Mouse (Mus musculus) cerebellum, adult 9-11 months (tissue): ENCODE measurements around the gene Hivep1.
A peak's percentile ranks its signal among the peaks of the same experiment; 100 is the strongest.

ENCODE experiments used
- DNase-seq: peaks from one replicate; pipeline ENCODE4 v3.0.0; 2022

The Hivep1 gene

GRCm38 (mm10) chr13:42076751-42077302, 25.0 kb downstream of the Hivep1 start:
- no peak for DNase-seq

- DNase-seq = no peak
Observed at GRCm38 (mm10) chr13:42077629-42078028, 25.8 kb downstream of the Hivep1 start.

- no peak for DNase-seq
Observed at GRCm38 (mm10) chr13:42080131-42080916, 28.5 kb downstream of the Hivep1 start.

- DNase-seq = no peak
Observed at GRCm38 (mm10) chr13:42088339-42088738, 36.5 kb downstream of the Hivep1 start.

- DNase-seq = no peak
Observed at GRCm38 (mm10) chr13:42089025-42089424, 37.2 kb downstream of the Hivep1 start.

- no peak for DNase-seq
Observed at GRCm38 (mm10) chr13:42090751-42091150, 38.9 kb downstream of the Hivep1 start.

GRCm38 (mm10) chr13:42092392-42093139, 40.7 kb downstream of the Hivep1 start:
- DNase-seq = peak; percentile 79

- DNase-seq = no peak
Observed at GRCm38 (mm10) chr13:42093268-42094042, 41.6 kb downstream of the Hivep1 start.

GRCm38 (mm10) chr13:42095826-42096515, 44.1 kb downstream of the Hivep1 start:
- no peak for DNase-seq

GRCm38 (mm10) chr13:42097109-42097508, 45.3 kb downstream of the Hivep1 start:
- DNase-seq = no peak

- no peak for DNase-seq
Observed at GRCm38 (mm10) chr13:42098522-42098921, 46.7 kb downstream of the Hivep1 start.

- no peak for DNase-seq
Observed at GRCm38 (mm10) chr13:42099523-42099922, 47.7 kb downstream of the Hivep1 start.

- peak; percentile 70 for DNase-seq
Observed at GRCm38 (mm10) chr13:42101440-42102190, 49.8 kb downstream of the Hivep1 start.

- peak; percentile 88 for DNase-seq
Observed at GRCm38 (mm10) chr13:42102980-42103379, 51.2 kb downstream of the Hivep1 start.

- DNase-seq = peak; percentile 26
Observed at GRCm38 (mm10) chr13:42103486-42104166, 51.8 kb downstream of the Hivep1 start.

GRCm38 (mm10) chr13:42104371-42104770, 52.5 kb downstream of the Hivep1 start:
- DNase-seq = peak; percentile 9

GRCm38 (mm10) chr13:42108483-42109215, 56.8 kb downstream of the Hivep1 start:
- DNase-seq = peak; percentile 1

GRCm38 (mm10) chr13:42110416-42110815, 58.6 kb downstream of the Hivep1 start:
- DNase-seq = no peak

- DNase-seq = no peak
Observed at GRCm38 (mm10) chr13:42112071-42112470, 60.2 kb downstream of the Hivep1 start.

- DNase-seq = no peak
Observed at GRCm38 (mm10) chr13:42112748-42113147, 60.9 kb downstream of the Hivep1 start.
